Mouse (Mus musculus) layer of hippocampus, postnatal 25 days (tissue): ENCODE measurements around the gene Gm26992. TPM values are rescaled to one million over a fixed set of nuclear protein-coding genes. Genes with fewer than 3 reads are reported as not detected.
A peak's percentile ranks its signal among the peaks of the same experiment; 100 is the strongest.

Experiments
- DNase-seq, 2 experiments: peaks; one replicate each; pipeline ENCODE4 v3.0.0; 2022; ENCODE audit warnings: mixed read lengths in 2 of 2, low spot score in 1 of 2; ENCODE audit errors: extremely low spot score in 1 of 2
- total RNA-seq, 2 experiments: library from RNA; stranded (reverse); gene quantifications; 2 replicates each; pipeline ENCODE4 v1.2.3; 2021

Gene Gm26992
- total RNA-seq, 2 experiments from 2014 or later: 1.4 TPM; not detected in 1

DNA sequence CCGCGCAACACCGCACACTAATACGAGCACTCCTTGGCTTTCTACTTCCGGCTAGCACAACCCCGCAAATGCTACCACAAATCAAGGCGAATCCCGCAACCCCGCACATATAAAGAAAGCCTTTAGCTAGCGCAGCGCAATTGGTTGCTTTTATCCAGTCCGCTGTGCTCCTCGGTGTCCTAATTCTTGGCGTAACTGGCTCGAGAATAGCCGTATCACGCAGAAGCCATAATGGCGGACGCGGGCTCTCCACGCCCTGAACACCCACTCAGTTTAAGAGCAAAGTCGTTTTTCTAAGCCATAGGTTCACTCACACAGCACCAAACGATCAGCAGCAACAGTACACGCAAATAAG is 60.3 kb downstream of the Gm26992 start:
- DNase-seq: peak in 1 of 2 experiments; percentile 32

DNA sequence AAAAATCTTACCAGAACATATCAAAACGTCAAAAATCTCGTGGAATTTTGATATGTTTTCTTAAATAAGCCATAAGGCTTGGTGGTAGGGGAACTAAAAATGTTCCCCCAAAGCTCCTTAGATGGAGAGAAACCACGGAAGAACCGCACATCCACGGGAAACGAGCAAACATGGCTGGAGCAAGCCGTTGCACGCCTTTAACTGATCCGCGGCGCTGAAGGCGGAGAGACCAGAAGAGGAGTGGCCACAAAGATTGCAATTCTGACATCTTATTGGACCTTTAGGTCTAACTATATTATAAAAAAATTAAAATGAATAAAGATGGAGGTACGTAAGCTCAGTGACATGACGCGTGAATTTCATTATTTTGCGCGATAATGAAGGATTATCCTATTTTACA is 61.2 kb downstream of the Gm26992 start:
- peak in 1 of 2 experiments; percentile 54 for DNase-seq

DNA sequence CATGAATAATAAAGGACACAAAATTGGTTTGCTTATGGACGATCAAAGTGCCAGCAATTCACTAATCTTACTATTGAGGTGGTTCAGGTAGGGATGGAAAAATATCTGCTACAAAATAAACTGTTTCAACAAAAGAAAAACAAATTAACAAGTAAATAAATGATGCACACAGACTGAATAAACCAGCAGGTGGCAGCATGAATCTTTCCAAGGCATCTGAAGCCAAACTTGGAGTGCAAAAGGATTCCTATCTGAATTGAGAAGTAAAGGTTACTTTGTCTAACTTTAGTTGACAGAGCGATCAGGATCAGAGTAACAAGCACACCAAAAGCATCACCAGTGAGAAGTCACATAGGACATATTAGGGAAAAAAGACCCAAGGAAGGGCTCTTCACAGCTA is 62.2 kb downstream of the Gm26992 start:
- DNase-seq: peak in 1 of 2 experiments; percentile 69

DNA sequence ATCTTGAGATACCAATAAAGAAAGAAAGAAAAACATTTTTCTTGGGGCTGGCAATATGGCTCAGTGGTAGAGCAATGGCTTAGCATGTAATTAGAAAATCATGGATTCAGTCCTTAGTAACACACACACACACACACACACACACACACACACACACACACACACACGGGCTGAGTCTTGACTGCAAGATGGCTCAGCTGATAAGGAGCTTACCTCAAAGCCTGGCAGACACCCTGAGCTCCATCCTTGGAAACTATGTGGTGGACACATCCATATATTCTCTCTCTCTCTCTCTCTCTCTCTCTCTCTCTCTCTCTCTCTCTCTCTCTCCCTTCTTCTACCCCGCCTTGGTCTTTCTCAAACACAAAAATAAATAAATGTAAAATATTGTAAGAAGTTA is 69.0 kb downstream of the Gm26992 start:
- DNase-seq: no peak

DNA sequence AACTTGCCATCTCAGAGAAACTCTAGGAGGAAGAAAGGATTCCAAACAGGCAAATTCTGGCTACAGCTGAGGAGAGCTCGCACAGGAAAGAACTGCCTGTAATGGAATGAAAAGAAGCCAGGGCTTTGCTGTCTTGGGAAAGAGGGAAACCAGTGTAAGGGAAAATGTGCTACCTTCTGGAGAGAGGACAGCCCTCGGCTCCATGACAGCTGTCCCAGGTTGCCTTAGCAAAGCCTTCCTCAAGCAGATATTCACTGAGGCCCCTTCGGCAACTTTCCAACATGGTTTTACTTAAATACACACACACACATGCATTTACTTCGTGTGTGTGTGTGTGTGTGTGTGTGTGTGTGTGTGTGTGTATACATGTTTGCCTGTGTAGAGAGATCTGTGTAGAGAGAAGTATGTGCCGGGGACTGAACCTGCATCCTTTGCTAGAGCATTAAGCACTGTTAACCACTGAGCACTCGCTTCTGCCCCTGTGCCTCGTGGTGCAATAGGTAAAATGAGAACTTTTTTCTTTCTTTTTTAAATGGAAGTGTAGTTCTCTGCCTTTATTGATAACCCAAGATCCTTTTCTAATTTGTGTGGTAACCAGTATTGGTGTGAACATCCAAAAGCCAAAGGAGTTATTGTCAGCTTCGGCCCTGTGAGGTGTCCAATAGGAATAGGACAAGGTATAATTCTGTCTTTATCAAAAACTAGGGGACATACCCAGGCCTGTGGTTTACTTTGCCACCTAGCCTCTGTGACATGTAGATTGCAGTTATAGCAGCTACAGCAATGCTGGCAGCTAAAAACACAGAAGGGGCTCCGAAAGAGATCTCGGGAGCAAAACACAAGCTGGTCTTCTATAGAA is 70.8 kb downstream of the Gm26992 start:
- no peak for DNase-seq

DNA sequence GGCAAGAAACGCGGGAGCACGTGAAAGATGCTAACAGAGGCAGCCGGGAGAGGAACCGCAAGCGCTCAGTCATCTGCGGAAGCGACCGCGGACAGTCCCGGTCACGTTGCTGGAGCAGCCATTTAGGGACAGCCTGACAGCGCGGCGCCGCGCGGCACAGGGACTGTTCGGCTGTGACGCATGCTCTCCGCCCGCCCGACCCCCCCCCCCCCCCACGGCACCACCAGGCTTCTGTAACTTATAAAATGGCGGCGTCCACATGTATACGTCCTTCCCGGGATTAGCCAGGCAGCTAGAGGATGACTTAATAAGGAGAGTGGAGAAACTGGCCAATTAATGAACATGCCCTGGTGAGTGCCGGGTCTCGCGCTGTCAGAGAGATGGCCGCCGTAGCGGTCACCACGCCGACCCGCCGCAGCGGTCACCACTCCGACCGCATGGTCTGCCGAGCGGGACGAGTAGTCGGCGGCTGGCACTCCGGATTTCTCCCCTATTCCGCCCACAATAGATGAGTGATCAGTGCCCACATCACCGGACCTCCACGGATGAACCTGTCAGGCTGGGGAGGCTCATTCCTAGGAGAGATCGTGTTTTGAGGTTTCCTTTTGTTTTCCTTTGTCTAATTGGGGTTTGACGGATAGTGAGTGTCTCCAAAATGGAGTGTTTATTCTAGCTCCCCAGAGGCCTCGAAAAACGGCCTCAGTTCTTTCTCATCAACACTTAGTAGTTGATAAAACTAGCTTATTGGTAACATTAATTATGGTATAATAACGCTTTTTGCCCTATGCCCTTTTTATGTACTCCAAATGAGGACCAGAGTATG is 71.8 kb downstream of the Gm26992 start:
- DNase-seq: peak; percentile 66 to 67

DNA sequence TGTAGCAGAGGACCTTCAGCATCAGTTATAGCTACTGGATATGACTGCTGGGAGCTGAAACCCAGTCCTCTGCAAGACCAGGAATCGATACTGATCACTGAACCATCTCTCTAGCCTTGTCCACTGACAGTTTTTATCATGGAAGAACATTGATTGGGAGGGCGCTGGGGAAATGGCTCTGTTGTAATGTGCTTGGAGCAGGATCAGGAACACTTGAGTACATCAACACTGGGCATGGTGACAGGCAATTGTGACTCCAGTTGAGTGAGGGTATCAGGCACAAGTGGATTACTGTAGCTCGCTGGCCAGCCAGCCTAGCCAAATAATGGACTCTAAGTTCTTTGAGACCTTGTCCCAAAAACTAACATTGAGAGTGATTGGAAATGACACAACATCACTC is 77.6 kb downstream of the Gm26992 start:
- no peak for DNase-seq

DNA sequence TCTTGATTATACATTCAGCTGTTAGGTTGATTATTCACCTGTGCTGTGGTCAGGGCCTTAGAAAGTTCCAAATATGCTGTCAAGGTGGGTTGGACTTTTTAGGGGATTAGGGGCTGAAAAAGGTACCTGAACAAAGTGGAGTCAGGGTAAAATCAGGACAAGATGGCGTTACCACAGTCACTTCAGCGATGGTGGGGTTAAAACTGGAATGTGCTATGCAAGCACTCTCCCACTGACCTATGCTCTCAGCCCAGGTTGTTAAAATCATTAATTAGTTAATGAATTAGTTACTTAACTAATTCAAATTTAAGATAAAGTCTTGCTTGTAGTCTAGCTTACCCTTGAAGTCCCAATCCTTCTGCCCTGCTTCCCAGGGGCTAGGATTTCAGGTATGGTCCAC is 78.3 kb downstream of the Gm26992 start:
- DNase-seq: no peak

DNA sequence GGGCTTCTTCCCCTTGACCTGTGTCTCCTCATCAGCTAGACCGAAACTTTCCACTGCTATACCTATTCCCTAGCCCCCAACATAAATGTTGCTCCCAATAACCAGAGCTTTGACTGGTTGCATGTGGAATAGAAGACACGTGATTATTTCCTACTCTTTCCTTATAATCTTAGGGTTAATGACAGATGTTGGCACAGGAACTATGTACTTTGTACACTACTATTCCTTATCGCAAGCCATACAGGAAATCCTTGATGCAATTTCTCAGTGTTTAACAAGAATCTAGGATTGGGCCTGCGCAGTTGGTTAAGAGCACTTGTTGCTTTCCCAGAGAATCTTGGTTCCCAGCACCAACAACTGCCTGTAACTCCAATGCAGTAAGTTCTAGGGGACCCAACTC is 86.4 kb downstream of the Gm26992 start:
- no peak for DNase-seq

DNA sequence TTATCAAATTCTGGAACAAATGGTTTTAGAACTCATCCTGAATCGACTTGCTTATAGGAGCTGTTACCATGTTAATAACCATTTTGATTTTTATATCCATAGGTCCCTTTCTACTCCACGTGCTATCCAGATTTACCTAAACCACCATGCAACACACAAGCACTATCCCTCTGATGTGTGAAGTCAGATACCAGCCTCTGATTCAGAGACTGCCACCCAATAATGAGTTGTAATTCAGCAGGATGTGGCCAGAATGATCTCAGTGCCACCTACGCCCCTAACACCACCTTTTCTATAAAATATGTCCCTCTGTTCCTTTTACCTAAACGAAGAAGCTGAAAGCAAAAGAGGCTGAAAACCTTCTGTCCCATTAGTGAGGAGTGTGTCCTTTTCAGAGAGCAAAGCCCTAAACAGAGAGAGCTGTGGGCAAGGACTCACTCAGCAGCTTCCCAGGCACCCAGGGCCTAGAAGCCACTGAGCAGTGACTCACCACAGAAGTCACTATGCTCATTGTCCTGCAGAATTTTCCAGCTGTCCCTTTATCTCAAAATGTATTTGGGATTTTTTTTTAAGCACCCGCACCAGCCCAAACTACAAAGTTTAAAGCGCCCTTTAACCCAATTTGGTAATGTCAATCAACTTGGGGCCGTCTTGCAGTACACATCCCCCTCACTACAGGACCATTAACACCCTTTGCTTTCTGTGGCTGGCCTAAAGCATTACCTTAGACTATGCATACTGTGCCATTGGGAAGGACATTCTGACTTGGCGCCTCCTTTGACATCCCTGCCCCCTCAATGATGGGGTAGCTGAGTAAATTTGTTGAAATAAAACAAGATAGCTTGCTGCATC is 87.6 kb downstream of the Gm26992 start:
- DNase-seq: no peak

DNA sequence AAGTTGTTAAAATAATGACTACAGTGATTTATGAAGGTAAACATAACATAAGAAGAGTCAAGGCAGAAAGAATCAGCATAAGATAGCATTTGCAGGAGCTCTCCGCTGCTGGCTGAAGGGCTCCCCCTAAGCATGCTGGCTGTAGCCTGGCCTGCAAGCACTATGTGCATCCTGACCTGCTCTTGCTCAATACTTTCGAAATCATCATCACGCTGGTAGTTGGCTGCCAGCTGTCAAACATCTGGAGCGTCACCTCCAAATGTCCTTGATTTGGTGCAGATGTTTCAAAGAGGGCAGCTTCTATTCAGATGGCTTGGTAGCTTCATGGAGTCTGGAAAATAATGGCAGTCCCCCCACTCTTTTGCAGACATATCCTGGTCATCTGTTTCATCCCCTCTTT is 93.0 kb downstream of the Gm26992 start:
- DNase-seq: no peak

DNA sequence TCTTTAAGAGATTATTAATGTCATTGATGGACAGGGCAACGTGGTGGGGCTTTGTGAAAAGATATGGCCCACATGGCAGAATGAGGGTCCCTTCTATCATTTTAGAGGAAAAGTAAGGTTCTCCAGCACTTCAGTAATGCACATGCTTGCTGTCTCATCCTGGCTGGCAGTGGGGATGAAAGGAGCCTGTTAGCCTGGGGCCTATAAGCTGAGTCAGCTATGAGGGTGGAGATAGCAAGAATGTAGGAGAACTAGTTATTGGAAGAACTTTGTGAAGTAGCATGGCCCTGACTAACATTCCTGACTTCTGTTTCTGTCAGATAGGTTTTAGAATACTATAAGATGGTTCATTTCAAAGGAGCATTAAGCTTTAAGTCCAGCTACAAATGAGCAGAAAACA is 93.5 kb downstream of the Gm26992 start:
- DNase-seq: no peak

DNA sequence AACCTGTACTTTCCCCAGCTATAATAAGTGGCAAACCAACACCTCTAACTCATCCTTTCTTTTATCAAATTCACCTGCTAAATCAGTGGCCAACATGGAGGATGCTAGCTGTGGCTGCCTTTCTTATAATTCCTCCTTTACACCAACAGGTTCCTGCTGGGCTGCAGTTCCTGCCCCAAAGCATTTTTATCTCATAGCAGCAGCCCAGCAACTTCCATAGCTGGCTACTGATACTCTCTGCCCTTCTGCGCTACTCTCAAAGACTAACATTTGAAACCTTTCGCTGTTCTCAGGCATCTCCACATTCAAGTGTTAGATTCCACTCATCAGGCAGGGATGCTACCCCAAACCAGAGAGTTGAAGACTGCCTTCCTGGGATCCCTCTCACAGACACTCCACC is 97.0 kb downstream of the Gm26992 start:
- no peak for DNase-seq

DNA sequence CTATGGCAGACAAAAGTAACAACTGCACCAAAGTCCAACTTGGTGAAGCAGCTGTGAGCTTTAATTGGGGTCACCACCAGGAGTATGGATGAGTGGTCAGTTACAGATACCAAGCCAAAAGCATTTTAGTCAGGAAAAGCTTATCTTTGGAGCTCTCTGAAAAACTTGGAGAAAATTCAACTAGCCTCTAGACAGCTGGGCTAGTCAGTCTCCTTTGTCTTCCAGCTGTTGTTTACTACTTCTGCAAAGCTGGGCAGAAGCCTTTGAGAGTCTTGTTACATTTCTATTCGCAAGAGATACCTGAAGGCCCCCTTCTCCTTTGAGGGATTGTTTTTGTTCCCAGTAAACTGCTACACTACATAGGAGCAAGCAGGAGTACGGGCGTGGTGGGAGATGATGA is 97.7 kb downstream of the Gm26992 start:
- no peak for DNase-seq

DNA sequence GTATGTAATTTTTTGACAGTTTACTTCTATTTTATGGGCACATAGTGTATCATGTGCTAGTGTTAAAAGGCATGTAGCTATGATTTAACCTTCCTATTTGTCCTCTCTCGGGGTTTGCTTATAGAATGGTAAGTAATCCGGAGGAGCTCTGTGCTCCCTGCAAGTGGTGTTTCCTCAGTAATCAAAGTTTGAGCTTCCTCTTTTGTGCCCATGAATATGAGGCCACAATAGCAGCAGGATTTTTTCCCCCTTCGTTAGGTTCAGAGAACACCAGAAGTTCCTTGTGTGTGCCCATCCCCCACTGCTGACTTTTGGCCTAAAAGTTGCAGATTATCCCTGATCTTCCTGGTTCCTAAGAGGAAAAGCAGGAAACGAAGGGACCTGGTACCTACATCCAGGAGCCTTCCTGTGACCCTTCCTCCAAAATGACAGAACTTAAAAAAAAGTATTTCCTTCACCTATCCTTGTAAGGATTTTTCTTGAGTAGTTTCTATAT is 99.5 kb downstream of the Gm26992 start:
- DNase-seq: no peak

DNA sequence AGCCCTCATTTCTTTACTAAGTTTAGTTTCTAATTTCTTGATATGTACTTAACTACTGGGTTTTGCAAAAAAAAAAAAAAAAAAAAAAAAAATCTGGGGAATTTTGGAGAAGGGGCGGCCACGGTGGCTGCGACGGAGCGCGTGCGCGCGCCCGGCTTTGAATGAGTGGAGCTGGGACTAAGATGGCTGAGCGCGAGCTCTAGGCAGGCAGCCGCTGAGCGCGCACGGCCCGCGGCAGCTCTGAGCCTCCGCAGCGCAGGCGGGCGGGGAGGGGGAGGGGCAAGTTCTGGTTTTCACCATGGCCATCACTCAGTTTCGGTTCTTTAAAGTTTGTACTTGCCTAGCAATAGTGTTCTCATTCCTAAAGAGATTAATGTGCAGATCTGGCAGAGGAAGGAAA is 107.4 kb downstream of the Gm26992 start:
- peak; percentile 64 to 66 for DNase-seq

Other genes with a start within 250 kb of the Gm26992 start
- gene Nap1l2, start 235.4 kb upstream of the Gm26992 start, total RNA-seq: 10 to 100 TPM; 81.3 to 83.3 TPM
- gene Cdx4, start 100.6 kb upstream of the Gm26992 start, total RNA-seq: not detected
- 10 to 100 TPM; 17.2 to 19.3 TPM for gene Chic1, start 65.5 kb upstream of the Gm26992 start, total RNA-seq
- gene Tsx, start 7.5 kb upstream of the Gm26992 start, total RNA-seq: under 1 TPM in 1 of 2 experiments, not detected in 1; 0.47 TPM
- gene Zcchc13, start 208.6 kb downstream of the Gm26992 start, total RNA-seq: not detected